Mouse (Mus musculus): Measurements from ENCODE around the gene Pappa. TPM values are rescaled to one million over a fixed set of nuclear protein-coding genes. Genes with fewer than 3 reads are reported as not detected.

Pappa gene
- total and polyA plus RNA-seq, 2 experiments from 2014 or later: 0.57 to 3.7 TPM

DNA sequence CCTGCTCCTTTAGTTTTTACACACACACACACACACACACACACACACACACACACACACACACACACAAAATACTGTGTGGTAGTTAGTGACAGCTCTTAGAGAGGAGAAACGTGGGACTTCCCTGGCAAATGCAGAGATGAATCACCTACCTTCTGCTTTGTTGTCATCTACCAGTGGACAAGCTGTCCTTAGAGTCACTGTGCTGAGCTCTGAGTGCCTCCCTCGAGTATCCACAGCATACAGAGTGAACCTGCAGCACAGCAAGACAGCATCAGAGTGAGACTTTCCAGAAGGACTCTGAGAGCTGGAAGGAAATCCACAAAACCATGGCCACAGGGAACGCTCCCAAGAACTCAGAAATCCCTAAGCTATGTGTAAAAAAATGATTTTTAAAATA lies 272.8 kb downstream of the Pappa start:
- H3K4me3 ChIP-seq (ENCODE audit: low read depth, low read length): no peak overlapping the region
- ATAC-seq (ENCODE audit: low FRiP score): no peak
- H3K9ac ChIP-seq (replicated peaks; ENCODE audit: low read length, poor library complexity, severe bottlenecking): no peak overlapping the region
- H3K9me3 ChIP-seq (ENCODE audit: low read length): no peaks in the 10 kb centered on the region
- DNase-seq (ENCODE audit: low spot score): no peak
- H3K27me3 ChIP-seq (ENCODE audit: insufficient read depth, low read length): no peaks in the 10 kb centered on the region
- no peak overlapping the region for H3K4me2 ChIP-seq (ENCODE audit: low read depth, low read length, poor library complexity, severe bottlenecking)
- no peaks in the 10 kb centered on the region for H3K4me1 ChIP-seq (ENCODE audit: insufficient read depth, low read length)
- TF ChIP-seq CTCF (IDR thresholded peaks at IDR 0.05): no peak
- 68% methylated on average over 3 of the region's 3 CpGs for WGBS
- H3K27ac ChIP-seq (ENCODE audit: low read depth, low read length): no peak overlapping the region
- peaks cover 2% of the 10 kb centered on the region; the same call in 1 of the 2 replicates for H3K36me3 ChIP-seq (ENCODE audit: insufficient read depth, low read length)

DNA sequence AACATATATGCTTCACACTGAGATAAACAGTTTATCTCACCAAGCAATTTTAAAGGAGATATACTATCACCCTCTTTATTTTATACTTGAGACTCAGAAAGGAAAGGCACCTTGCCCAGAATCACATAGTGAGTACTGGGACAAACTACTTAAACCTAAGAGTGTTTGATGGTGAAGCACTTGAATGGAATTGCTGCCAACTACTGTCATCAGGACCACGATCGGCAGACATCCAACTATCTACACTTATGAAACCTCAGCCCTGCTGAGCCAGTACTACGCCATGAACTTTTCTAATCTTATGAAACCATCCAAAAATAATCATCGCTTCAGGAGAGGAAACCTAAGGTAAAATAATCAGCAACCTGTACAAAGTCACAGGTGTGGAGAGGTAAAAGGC lies 275.5 kb downstream of the Pappa start:
- no peaks in the 10 kb centered on the region for H3K9me3 ChIP-seq (ENCODE audit: low read length)
- ATAC-seq (ENCODE audit: low FRiP score): no peak

DNA sequence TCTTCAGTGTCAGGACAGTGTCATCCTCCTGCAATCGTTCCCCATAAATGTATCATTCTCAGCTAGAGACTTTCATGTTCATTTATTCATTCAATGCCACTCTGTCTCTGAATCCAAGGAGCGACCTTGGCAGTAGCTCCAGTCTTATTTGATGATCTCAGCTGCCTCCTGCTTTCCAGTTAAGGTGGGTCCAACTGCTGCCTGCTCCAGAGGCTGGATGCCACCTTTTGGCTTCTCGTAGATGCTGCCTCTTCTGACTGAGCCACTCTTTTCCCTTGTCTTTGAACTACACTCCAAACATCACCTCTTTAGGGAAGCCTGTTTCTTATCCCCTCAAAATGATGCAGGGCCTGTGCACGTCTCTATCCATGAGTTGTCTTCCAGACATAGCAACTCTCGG lies 278.3 kb downstream of the Pappa start:
- DNase-seq (ENCODE audit: low spot score): no peak

More for the DNA sequence above, 275.5 kb downstream of the Pappa start:
- 95% methylated on average over 4 of the region's 4 CpGs for WGBS
- H3K27me3 ChIP-seq (ENCODE audit: insufficient read depth, low read length): no peaks in the 10 kb centered on the region
- DNase-seq (ENCODE audit: low spot score): no peak
- H3K4me3 ChIP-seq (ENCODE audit: low read depth, low read length): no peak overlapping the region
- H3K27ac ChIP-seq (ENCODE audit: low read depth, low read length): no peak overlapping the region
- no peak overlapping the region for H3K4me2 ChIP-seq (ENCODE audit: low read depth, low read length, poor library complexity, severe bottlenecking)
- TF ChIP-seq CTCF (IDR thresholded peaks at IDR 0.05): no peak
- no peak overlapping the region for H3K9ac ChIP-seq (replicated peaks; ENCODE audit: low read length, poor library complexity, severe bottlenecking)
- H3K36me3 ChIP-seq (ENCODE audit: insufficient read depth, low read length): peaks cover 2% of the 10 kb centered on the region; the same call in 1 of the 2 replicates
- no peaks in the 10 kb centered on the region for H3K4me1 ChIP-seq (ENCODE audit: insufficient read depth, low read length)

DNA sequence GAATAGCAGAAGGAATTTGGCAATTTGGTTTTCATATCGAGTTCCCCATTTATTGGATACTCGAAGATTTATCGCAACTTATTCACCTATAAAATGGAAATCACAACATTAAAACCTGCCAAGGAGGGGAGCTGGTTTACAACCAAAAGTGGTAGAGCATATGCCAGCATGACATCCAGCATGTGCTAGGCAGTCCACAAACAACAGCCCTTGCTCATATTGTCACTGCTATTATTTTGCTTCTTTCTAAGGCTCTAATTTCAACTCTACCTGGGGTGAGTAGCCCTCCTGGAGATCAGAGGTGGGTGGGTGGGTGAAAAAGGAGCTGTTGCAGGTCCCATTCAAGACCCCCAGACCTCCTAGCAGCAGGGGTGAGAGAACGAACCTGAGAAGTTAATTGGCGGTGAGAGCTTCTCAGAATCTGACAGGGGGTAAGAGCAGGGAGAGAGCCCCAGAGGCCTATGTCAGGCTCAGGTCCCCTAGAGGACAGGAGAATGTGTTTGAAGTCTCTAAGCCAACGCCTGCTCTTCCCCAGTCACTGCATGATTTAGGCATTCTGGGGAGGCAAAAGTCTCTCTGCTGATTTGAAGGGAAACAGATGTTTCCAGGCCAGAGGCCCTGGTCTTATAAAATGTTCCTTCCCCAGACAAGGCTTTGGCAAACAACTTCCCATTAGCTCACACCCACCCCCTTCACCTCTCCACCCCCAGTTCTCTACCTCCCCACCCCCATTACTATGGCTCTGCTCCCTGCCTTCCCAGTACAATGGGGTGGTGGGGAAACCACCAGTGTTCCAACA lies 279.1 kb downstream of the Pappa start:
- Histone ChIP-seq H3K4me2 (ENCODE audit: low read depth, low read length, poor library complexity, severe bottlenecking) (no peak overlapping the region), H3K9ac (replicated peaks; ENCODE audit: low read length, poor library complexity, severe bottlenecking) (no peak overlapping the region), H3K4me3 (ENCODE audit: low read depth, low read length) (no peak overlapping the region), H3K27me3 (ENCODE audit: insufficient read depth, low read length) (no peaks in the 10 kb centered on the region), H3K36me3 (ENCODE audit: insufficient read depth, low read length) (no peaks in the 10 kb centered on the region), H3K27ac (ENCODE audit: low read depth, low read length) (no peak overlapping the region), H3K4me1 (ENCODE audit: insufficient read depth, low read length) (no peaks in the 10 kb centered on the region), H3K9me3 (ENCODE audit: low read length) (no peaks in the 10 kb centered on the region)
- WGBS: 70% methylated on average over 6 of the region's 6 CpGs
- no peak for TF ChIP-seq CTCF (IDR thresholded peaks at IDR 0.05)
- DNase-seq (ENCODE audit: low spot score) (no peak), ATAC-seq (ENCODE audit: low FRiP score) (no peak)

More for the DNA sequence above, 278.3 kb downstream of the Pappa start:
- no peaks in the 10 kb centered on the region for H3K9me3 ChIP-seq (ENCODE audit: low read length)
- H3K4me1 ChIP-seq (ENCODE audit: insufficient read depth, low read length): no peaks in the 10 kb centered on the region
- no peak overlapping the region for H3K9ac ChIP-seq (replicated peaks; ENCODE audit: low read length, poor library complexity, severe bottlenecking)
- H3K4me3 ChIP-seq (ENCODE audit: low read depth, low read length): no peak overlapping the region
- 93% methylated on average over 5 of the region's 5 CpGs for WGBS
- no peak overlapping the region for H3K27ac ChIP-seq (ENCODE audit: low read depth, low read length)
- TF ChIP-seq CTCF (IDR thresholded peaks at IDR 0.05): no peak
- no peak for ATAC-seq (ENCODE audit: low FRiP score)
- H3K27me3 ChIP-seq (ENCODE audit: insufficient read depth, low read length): no peaks in the 10 kb centered on the region
- no peaks in the 10 kb centered on the region for H3K36me3 ChIP-seq (ENCODE audit: insufficient read depth, low read length)
- H3K4me2 ChIP-seq (ENCODE audit: low read depth, low read length, poor library complexity, severe bottlenecking): no peak overlapping the region
